Mouse (Mus musculus): ENCODE results near the gene Tbc1d20. TPM values are rescaled to one million over a fixed set of nuclear protein-coding genes. Genes with fewer than 3 reads are reported as not detected.

Gene Tbc1d20
- total RNA-seq, 2 experiments from 2014 or later: 54.4 to 65.8 TPM

GRCm38 (mm10) chr2:152360271-152360775, 66.7 kb downstream of the Tbc1d20 start:
- peak; percentile 73 for DNase-seq

- DNase-seq: no peak
These were observed 67.6 kb downstream of the Tbc1d20 start for GRCm38 (mm10) chr2:152361193-152361592.

Other genes starting within 250 kb of the Tbc1d20 start
- not detected for gene Scrt2, start 212.3 kb upstream of the Tbc1d20 start, total RNA-seq (2021)
- 1 to 10 TPM; 9.0 TPM for gene Srxn1, start 188.3 kb upstream of the Tbc1d20 start, total RNA-seq (2021)
- 10 to 100 TPM; 29.6 to 38.0 TPM for gene Tcf15, start 150.3 kb upstream of the Tbc1d20 start, total RNA-seq (2021)
- 100 to 1,000 TPM in 1 of 2 experiments, 10 to 100 TPM in 1; 99.7 to 103 TPM for gene Csnk2a1, start 67.0 kb upstream of the Tbc1d20 start, total RNA-seq (2021)
- 10 to 100 TPM; 70.5 to 75.6 TPM for gene Rbck1, start 38.8 kb downstream of the Tbc1d20 start, total RNA-seq (2021)
- 1 to 10 TPM; 2.9 TPM for gene Trib3, start 50.2 kb downstream of the Tbc1d20 start, total RNA-seq (2021)
- gene Nrsn2, start 82.8 kb downstream of the Tbc1d20 start, total RNA-seq (2021): not detected
- 10 to 100 TPM; 42.3 to 42.6 TPM for gene Sox12, start 104.2 kb downstream of the Tbc1d20 start, total RNA-seq (2021)
- gene Zcchc3, start 121.2 kb downstream of the Tbc1d20 start, total RNA-seq (2021): 10 to 100 TPM; 24.9 to 27.4 TPM
- 1 to 10 TPM; 3.8 to 4.0 TPM for gene 6820408C15Rik, start 121.8 kb downstream of the Tbc1d20 start, total RNA-seq (2021)
- not detected for gene Defb23, start 170.8 kb downstream of the Tbc1d20 start, total RNA-seq (2021)
- not detected for gene Defb20, start 183.2 kb downstream of the Tbc1d20 start, total RNA-seq (2021)
- not detected for gene Defb22, start 196.3 kb downstream of the Tbc1d20 start, total RNA-seq (2021)
- gene Defb26, start 217.9 kb downstream of the Tbc1d20 start, total RNA-seq (2021): not detected
- gene Defb28, start 224.4 kb downstream of the Tbc1d20 start, total RNA-seq (2021): not detected
- not detected for gene Defb29, start 246.3 kb downstream of the Tbc1d20 start, total RNA-seq (2021)

Measured in heart, postnatal 4 days (tissue).